Mouse (Mus musculus) erythroblast, embryonic 14.5 days (primary cell): ENCODE measurements at regions not wholly inside any gene's neighbourhood (a gene's known extent, or its start where the extent isn't known, plus 50 kb on each side); places are given as distances from the start of the nearest gene placed in this dataset.

Experiments
- GATA1 ChIP-seq: IDR thresholded peaks from 2 replicates; pipeline ENCODE4 v1.6.1; 2012; ENCODE audit warnings: low read length, inconsistent platforms, mixed read lengths
- TAL1 ChIP-seq: IDR thresholded peaks from 3 replicates; pipeline ENCODE4 v1.6.1; 2012; ENCODE audit warnings: low read length, inconsistent platforms, mixed read lengths

DNA sequence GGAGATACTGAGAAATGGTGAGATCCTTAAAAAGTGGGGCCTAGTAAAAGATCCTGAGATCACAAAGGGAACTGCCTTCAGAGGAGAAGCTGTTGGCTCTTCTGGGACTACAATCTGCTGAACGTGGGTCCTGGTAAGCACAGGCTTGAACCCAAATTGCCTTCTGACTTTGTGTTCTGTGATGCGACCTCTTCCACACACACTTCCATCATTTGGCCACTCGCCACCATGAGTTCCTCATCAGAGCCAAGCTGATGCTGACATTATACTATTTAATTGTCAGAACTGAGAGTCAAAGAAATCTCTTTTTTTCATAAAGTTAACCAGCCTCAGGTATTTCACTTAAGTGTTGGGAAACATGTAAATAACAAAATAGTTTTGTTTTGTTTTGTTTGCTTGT is 635.1 kb downstream of the Slc4a3 start:
- TF ChIP-seq GATA1 (no peak), TAL1 (no peak)
